Mouse (Mus musculus): ENCODE measurements at regions not wholly inside any gene's neighbourhood (a gene's known extent, or its start where the extent isn't known, plus 50 kb on each side); places are given as distances from the start of the nearest gene placed in this dataset.

DNA sequence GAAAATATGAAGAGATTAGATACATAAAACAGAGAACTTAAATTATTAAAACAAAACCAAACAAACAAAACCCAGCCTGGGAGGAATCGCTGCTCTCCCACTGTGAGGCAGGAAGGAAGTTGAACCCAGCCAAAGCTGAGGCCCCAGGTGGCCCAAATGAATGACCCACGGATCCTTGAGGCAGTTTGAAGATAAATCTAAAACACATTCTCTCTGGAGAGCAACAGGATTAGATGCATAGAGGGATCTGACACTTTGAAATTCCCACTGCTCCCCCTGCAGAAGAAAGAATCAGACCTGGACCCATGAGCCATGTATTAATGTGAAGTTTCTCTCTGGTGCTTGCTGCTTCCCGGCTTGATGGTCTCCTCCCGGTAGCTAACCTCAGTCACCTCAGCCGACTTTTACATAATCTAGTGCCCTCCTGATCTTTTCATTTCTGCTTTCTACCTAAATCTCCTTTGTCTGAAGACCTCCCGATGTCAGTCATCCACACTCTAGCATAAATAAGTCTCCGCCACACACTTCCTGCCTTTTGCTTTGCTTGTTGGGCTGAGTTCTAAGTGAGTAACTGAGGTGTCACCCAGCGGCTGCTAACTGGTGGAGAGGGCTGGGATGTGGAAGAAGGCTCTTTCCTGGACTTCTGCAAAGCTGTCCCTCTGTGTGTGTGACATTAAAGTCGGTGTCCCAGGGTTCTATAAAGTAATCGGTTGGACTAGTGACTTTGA is 74.6 kb downstream of the Skor1 start:
- Histone ChIP-seq H3K36me3 (ENCODE audit: insufficient read depth, low read length) (no peaks in the 10 kb centered on the region), H3K27ac (0 out of 2 replicates have a peak overlapping the region, but pooled peaks have one; percentile 3), H3K4me2 (ENCODE audit: low read depth, low read length) (no peak overlapping the region), H3K9me3 (ENCODE audit: low read length) (no peaks in the 10 kb centered on the region), H3K4me3 (ENCODE audit: low read length) (no peak overlapping the region), H3K9ac (replicated peaks; ENCODE audit: low read length) (no peak overlapping the region), H3K27me3 (ENCODE audit: insufficient read depth, low read length) (no peaks in the 10 kb centered on the region), H3K4me1 (ENCODE audit: insufficient read depth, low read length) (peaks cover 7% of the 10 kb centered on the region; the same call in 1 of the 2 replicates)
- no peak for ATAC-seq
- TF ChIP-seq CTCF (IDR thresholded peaks at IDR 0.05; ENCODE audit: low read depth) = no peak
- DNase-seq (ENCODE audit: low spot score) = peak; percentile 13
- WGBS = 33% methylated on average over 10 of the region's 10 CpGs

GRCm38 (mm10) chr9:63071032-63071431 is 77.7 kb downstream of the Skor1 start:
- no peak for TF ChIP-seq CTCF (IDR thresholded peaks at IDR 0.05; ENCODE audit: low read depth)
- 51% methylated on average over 6 of the region's 6 CpGs for WGBS
- ATAC-seq = no peak
- Histone ChIP-seq H3K27me3 (ENCODE audit: insufficient read depth, low read length) (no peaks in the 10 kb centered on the region), H3K27ac (no peak overlapping the region), H3K36me3 (ENCODE audit: insufficient read depth, low read length) (no peaks in the 10 kb centered on the region), H3K4me1 (ENCODE audit: insufficient read depth, low read length) (peaks cover 7% of the 10 kb centered on the region; the same call in 1 of the 2 replicates), H3K9ac (replicated peaks; ENCODE audit: low read length) (no peak overlapping the region), H3K9me3 (ENCODE audit: low read length) (no peaks in the 10 kb centered on the region), H3K4me3 (ENCODE audit: low read length) (no peak overlapping the region), H3K4me2 (ENCODE audit: low read depth, low read length) (no peak overlapping the region)
- peak; percentile 4 for DNase-seq (ENCODE audit: low spot score)

GRCm38 (mm10) chr9:63069919-63070318 is 78.8 kb downstream of the Skor1 start:
- peak; percentile 24 for DNase-seq (ENCODE audit: low spot score)

GRCm38 (mm10) chr9:63067054-63067406 is 79.3 kb upstream of the Pias1 start:
- peak; percentile 25 for TF ChIP-seq CTCF (IDR thresholded peaks at IDR 0.05; ENCODE audit: low read depth)
- H3K4me3 ChIP-seq (ENCODE audit: low read length) = no peak overlapping the region
- ATAC-seq (no peak), DNase-seq (ENCODE audit: low spot score) (peak; percentile 7)
- no peaks in the 10 kb centered on the region for H3K27me3 ChIP-seq (ENCODE audit: insufficient read depth, low read length)
- H3K36me3 ChIP-seq (ENCODE audit: insufficient read depth, low read length) = no peaks in the 10 kb centered on the region
- WGBS = 68% methylated on average over 2 of the region's 2 CpGs
- no peak overlapping the region for H3K27ac ChIP-seq
- H3K4me2 ChIP-seq (ENCODE audit: low read depth, low read length) = no peak overlapping the region
- no peak overlapping the region for H3K9ac ChIP-seq (replicated peaks; ENCODE audit: low read length)
- no peaks in the 10 kb centered on the region for H3K4me1 ChIP-seq (ENCODE audit: insufficient read depth, low read length)
- H3K9me3 ChIP-seq (ENCODE audit: low read length) = 0 out of 2 replicates have a peak, but pooled peaks cover 4% of the 10 kb centered on the region

More at GRCm38 (mm10) chr9:63069919-63070318, 78.8 kb downstream of the Skor1 start:
- no peak overlapping the region for H3K4me3 ChIP-seq (ENCODE audit: low read length)
- no peaks in the 10 kb centered on the region for H3K27me3 ChIP-seq (ENCODE audit: insufficient read depth, low read length)
- H3K4me2 ChIP-seq (ENCODE audit: low read depth, low read length) = no peak overlapping the region
- TF ChIP-seq CTCF (IDR thresholded peaks at IDR 0.05; ENCODE audit: low read depth) = no peak
- H3K9me3 ChIP-seq (ENCODE audit: low read length) = no peaks in the 10 kb centered on the region
- peaks cover 3% of the 10 kb centered on the region; the same call in 1 of the 2 replicates for H3K4me1 ChIP-seq (ENCODE audit: insufficient read depth, low read length)
- H3K36me3 ChIP-seq (ENCODE audit: insufficient read depth, low read length) = no peaks in the 10 kb centered on the region
- no peak overlapping the region for H3K9ac ChIP-seq (replicated peaks; ENCODE audit: low read length)
- no peak for ATAC-seq
- H3K27ac ChIP-seq = no peak overlapping the region
- 62% methylated on average over 6 of the region's 6 CpGs for WGBS

GRCm38 (mm10) chr9:63066384-63067053 is 78.8 kb upstream of the Pias1 start:
- Histone ChIP-seq H3K4me2 (ENCODE audit: low read depth, low read length) (no peak overlapping the region), H3K36me3 (ENCODE audit: insufficient read depth, low read length) (no peaks in the 10 kb centered on the region), H3K27me3 (ENCODE audit: insufficient read depth, low read length) (no peaks in the 10 kb centered on the region), H3K9ac (replicated peaks; ENCODE audit: low read length) (no peak overlapping the region), H3K4me1 (ENCODE audit: insufficient read depth, low read length) (no peaks in the 10 kb centered on the region), H3K4me3 (ENCODE audit: low read length) (no peak overlapping the region), H3K9me3 (ENCODE audit: low read length) (0 out of 2 replicates have a peak, but pooled peaks cover 4% of the 10 kb centered on the region), H3K27ac (no peak overlapping the region)
- ATAC-seq (no peak), DNase-seq (ENCODE audit: low spot score) (no peak)
- 82% methylated on average over 10 of the region's 10 CpGs for WGBS
- TF ChIP-seq CTCF (IDR thresholded peaks at IDR 0.05; ENCODE audit: low read depth) = no peak

DNA sequence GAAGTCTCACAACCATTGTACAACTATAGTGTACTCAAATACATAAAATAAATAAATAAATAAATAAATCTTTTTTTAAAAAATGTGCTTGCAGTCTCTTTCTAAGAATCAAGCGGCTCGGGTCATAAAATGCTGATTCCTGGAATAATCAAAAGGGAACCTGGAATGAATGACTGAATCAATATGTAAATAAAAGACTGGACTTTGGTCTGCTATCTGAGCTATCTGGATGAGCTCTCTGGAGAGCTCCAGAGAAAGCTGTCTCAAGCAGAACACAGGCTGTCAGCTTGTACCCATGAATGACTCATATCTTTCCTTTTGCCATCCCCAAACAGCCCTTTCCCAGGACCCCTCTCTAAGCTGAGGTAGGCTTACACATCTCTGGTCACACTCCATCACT is 75.8 kb upstream of the Pias1 start:
- Histone ChIP-seq H3K27me3 (ENCODE audit: insufficient read depth, low read length) (no peaks in the 10 kb centered on the region), H3K4me2 (ENCODE audit: low read depth, low read length) (no peak overlapping the region), H3K9ac (replicated peaks; ENCODE audit: low read length) (no peak overlapping the region), H3K9me3 (ENCODE audit: low read length) (0 out of 2 replicates have a peak, but pooled peaks cover 4% of the 10 kb centered on the region), H3K27ac (no peak overlapping the region), H3K36me3 (ENCODE audit: insufficient read depth, low read length) (no peaks in the 10 kb centered on the region), H3K4me3 (ENCODE audit: low read length) (no peak overlapping the region), H3K4me1 (ENCODE audit: insufficient read depth, low read length) (no peaks in the 10 kb centered on the region)
- ATAC-seq (no peak), DNase-seq (ENCODE audit: low spot score) (no peak)
- TF ChIP-seq CTCF (IDR thresholded peaks at IDR 0.05; ENCODE audit: low read depth) = no peak
- WGBS = 99% methylated on average over 2 of the region's 2 CpGs

- 93% methylated on average over 5 of the region's 5 CpGs for WGBS
- no peaks in the 10 kb centered on the region for H3K36me3 ChIP-seq (ENCODE audit: insufficient read depth, low read length)
- no peak overlapping the region for H3K4me2 ChIP-seq (ENCODE audit: low read depth, low read length)
- H3K9ac ChIP-seq (replicated peaks; ENCODE audit: low read length) = no peak overlapping the region
- H3K27me3 ChIP-seq (ENCODE audit: insufficient read depth, low read length) = no peaks in the 10 kb centered on the region
- H3K9me3 ChIP-seq (ENCODE audit: low read length) = 0 out of 2 replicates have a peak, but pooled peaks cover 4% of the 10 kb centered on the region
- TF ChIP-seq CTCF (IDR thresholded peaks at IDR 0.05; ENCODE audit: low read depth) = no peak
- H3K4me1 ChIP-seq (ENCODE audit: insufficient read depth, low read length) = no peaks in the 10 kb centered on the region
- H3K4me3 ChIP-seq (ENCODE audit: low read length) = no peak overlapping the region
- no peak overlapping the region for H3K27ac ChIP-seq
- no peak for DNase-seq (ENCODE audit: low spot score)
- no peak for ATAC-seq
Observed at GRCm38 (mm10) chr9:63060740-63061139, 73.0 kb upstream of the Pias1 start.
